Mouse (Mus musculus) spleen, embryonic (tissue): ENCODE data around the gene Dppa2.

Experiments
- CTCF ChIA-PET: fragments of 350-600 bp; sonication (Branson Sonifier 250); formaldehyde crosslinking; loops from one replicate; lab custom pipeline; 2022; lab: Charles Lee

The Dppa2 gene

GRCm38 (mm10) chr16:48335326-48335725 is 31.6 kb downstream of the Dppa2 start:
- CTCF ChIA-PET, result no interaction called here

- CTCF ChIA-PET, result no interaction called here
Measured at GRCm38 (mm10) chr16:48344193-48344592, 40.5 kb downstream of the Dppa2 start.

DNA sequence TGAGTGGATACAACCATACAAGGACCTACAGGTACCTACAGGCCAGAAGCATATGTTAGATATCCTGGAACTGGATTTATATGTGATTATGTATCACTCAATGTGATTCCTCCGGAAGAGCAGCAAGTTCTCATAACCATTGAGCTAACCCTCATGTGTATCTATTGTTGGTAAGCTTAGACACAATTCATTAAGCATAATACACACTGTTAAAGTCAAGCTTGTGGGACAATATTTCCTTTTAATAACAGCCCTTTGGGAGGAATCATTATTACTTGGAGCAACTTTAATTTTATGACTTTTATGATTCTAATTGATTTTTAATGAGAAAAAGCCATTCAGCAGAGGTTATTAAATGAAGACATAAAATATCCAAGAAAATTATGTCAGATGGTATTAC is 43.5 kb downstream of the Dppa2 start:
- CTCF ChIA-PET, result no interaction called here

DNA sequence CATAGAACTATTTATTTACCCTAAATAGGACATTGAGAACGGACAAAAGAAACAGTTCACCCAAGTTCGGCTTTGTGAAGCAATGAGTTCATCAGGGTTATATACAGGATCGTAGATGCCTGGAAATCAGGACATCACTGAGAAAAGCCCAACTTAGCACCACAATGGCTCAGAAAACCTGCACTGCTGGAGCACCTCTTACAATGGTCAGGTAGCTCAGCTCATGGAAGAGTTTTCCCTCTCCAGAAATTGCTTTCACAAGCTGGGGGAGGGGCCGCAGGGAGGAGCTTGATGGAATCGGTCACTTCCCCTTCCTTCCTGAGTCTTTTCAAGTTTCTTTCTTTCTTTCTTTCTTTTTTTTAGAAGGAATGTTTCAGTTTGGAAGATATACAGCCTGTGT is 52.0 kb downstream of the Dppa2 start:
- CTCF ChIA-PET, result interaction anchor here (0.6 kb wide), 1 partner anchor 217 kb away, joined by 4 read pairs; no protein-coding TSS in a partner anchor

- CTCF ChIA-PET, result no interaction called here
Measured at GRCm38 (mm10) chr16:48356417-48356816, 52.7 kb downstream of the Dppa2 start.

- CTCF ChIA-PET, result interaction anchor here (0.7 kb wide), 1 partner anchor 506 kb away, joined by 3 read pairs; no protein-coding TSS in a partner anchor
Measured at GRCm38 (mm10) chr16:48360887-48361286, 57.2 kb downstream of the Dppa2 start.

- CTCF ChIA-PET, result no interaction called here
Measured at GRCm38 (mm10) chr16:48366801-48367200, 63.1 kb downstream of the Dppa2 start.

DNA sequence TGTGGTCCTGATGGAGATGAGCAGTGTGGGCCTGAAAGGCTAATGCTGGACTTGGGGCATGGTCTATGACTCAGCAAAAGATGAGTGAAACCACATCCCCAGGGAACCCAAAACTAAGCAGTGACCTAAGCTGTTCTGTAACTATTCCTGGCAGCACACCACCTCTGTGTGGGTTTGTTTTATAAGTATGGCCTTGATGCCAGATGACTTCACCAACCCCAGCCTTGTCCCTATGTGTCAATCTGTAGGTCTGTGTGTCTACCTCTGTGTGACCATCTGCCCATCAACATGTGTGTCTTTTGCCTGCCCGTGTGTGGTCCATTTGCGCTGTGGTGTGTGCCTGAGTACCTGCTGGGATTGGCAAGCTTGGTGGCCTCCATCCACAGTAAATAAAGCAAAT is 64.4 kb downstream of the Dppa2 start:
- CTCF ChIA-PET, result no interaction called here
